ENCODE assay signal across 17 mouse cellular contexts in genomic region chr2:84426531-84426930, GRCm38 (mm10). TPM values are rescaled to one million over a fixed set of nuclear protein-coding genes. Genes with fewer than 3 reads are reported as not detected.
DNase-seq lines count a peak whose midpoint lies in the region; ATAC-seq and TF ChIP-seq lines count a peak whose summit lies in the region.
"Had no signal": no experiment of that assay in that cellular context is flagged by ENCODE, and none has a peak within 500 bp of the region (broad histone marks: within the 10 kb centered on the region; RNA-seq: fewer than 3 reads in every experiment).

No protein-coding gene starts in this region.

- H3K79me2 ChIP-seq in liver, adult 2 months (ENCODE audit: control insufficient read depth, insufficient read depth, low read length) = no peaks in the 10 kb centered on the region

- no peak for TF ChIP-seq POLR2A in liver, adult 2 months (IDR thresholded peaks at IDR 0.05; ENCODE audit: extremely low read depth, insufficient read depth, low read length)

- no peak overlapping the region for H3K4me2 ChIP-seq in liver, embryonic 12.5 days
- H3K4me2 ChIP-seq in intestine, embryonic 15.5 days (replicated peaks) = no peak overlapping the region
- H3K4me2 ChIP-seq: forebrain, embryonic 13.5 days; hindbrain, embryonic 12.5 days; liver, embryonic 13.5 days; midbrain, embryonic 15.5 days had no signal

- 78% methylated on average over 4 of the region's 4 CpGs for WGBS in liver, adult 2 months
- 58% methylated on average over 4 of the region's 4 CpGs for WGBS in liver, embryonic 12.5 days (ENCODE audit: insufficient replicate concordance)
- WGBS in intestine, embryonic 15.5 days = 59% methylated on average over 4 of the region's 4 CpGs

- TF ChIP-seq CTCF in liver, adult 2 months (IDR thresholded peaks at IDR 0.05; ENCODE audit: low read depth, low read length) = no peak

- no peaks in the 10 kb centered on the region for H3K27me3 ChIP-seq in liver, adult 2 months (ENCODE audit: control insufficient read depth, insufficient read depth, low read length)
- no peaks in the 10 kb centered on the region for H3K27me3 ChIP-seq in liver, embryonic 12.5 days (replicated peaks)
- no peaks in the 10 kb centered on the region for H3K27me3 ChIP-seq in intestine, embryonic 15.5 days (replicated peaks)
- H3K27me3 ChIP-seq: forebrain, embryonic 13.5 days; hindbrain, embryonic 12.5 days; liver, embryonic 13.5 days; midbrain, embryonic 15.5 days had no signal

- no peaks in the 10 kb centered on the region for H3K9me3 ChIP-seq in liver, embryonic 12.5 days (replicated peaks)
- no peaks in the 10 kb centered on the region for H3K9me3 ChIP-seq in intestine, embryonic 15.5 days
- H3K9me3 ChIP-seq: forebrain, embryonic 13.5 days; hindbrain, embryonic 12.5 days; liver, embryonic 13.5 days; midbrain, embryonic 15.5 days had no signal

- ATAC-seq in liver, embryonic 12.5 days = no peak
- ATAC-seq in intestine, embryonic 15.5 days = no peak
- ATAC-seq: forebrain, embryonic 13.5 days; midbrain, embryonic 15.5 days had no signal

- no peak overlapping the region for H3K4me3 ChIP-seq in liver, adult 2 months (ENCODE audit: insufficient read depth, low read depth, low read length)
- H3K4me3 ChIP-seq in liver, embryonic 12.5 days = no peak overlapping the region
- no peak overlapping the region for H3K4me3 ChIP-seq in intestine, embryonic 15.5 days (replicated peaks)
- H3K4me3 ChIP-seq: forebrain, embryonic 13.5 days; hindbrain, embryonic 12.5 days; liver, embryonic 13.5 days; midbrain, embryonic 15.5 days had no signal

- peaks cover 2% of the 10 kb centered on the region for H3K4me1 ChIP-seq in liver, adult 2 months (ENCODE audit: control insufficient read depth, insufficient read depth, low read length)
- H3K4me1 ChIP-seq in liver, embryonic 12.5 days = peaks cover 12% of the 10 kb centered on the region; the same call in 1 of the 2 replicates
- H3K4me1 ChIP-seq in intestine, embryonic 15.5 days (replicated peaks) = no peaks in the 10 kb centered on the region

- peak; percentile 19 for DNase-seq in liver, adult 2 months (ENCODE audit: extremely low read depth, low read depth, low spot score)
- DNase-seq in 416B (ENCODE audit: low read depth) (peak; percentile 18), A20 (ENCODE audit: low read depth, low spot score) (peak; percentile 71)
- no peak for DNase-seq in natural killer cell, adult 2 months (ENCODE audit: low spot score in 2 of 2)
- DNase-seq in spleen, adult 18-20 months = no peak
- DNase-seq: cerebellum, adult 11 months; cerebellum, postnatal 14 days; gastrocnemius, postnatal 14 days; heart, postnatal 10 days; kidney, postnatal 36 days; liver, embryonic 13.5 days; thymus, postnatal 36 days had no signal

- H3K27ac ChIP-seq in liver, adult 2 months (replicated peaks; ENCODE audit: insufficient read depth, low read depth, low read length) = no peak overlapping the region
- H3K27ac ChIP-seq in liver, embryonic 12.5 days = no peak overlapping the region
- H3K27ac ChIP-seq in intestine, embryonic 15.5 days = 0 out of 2 replicates have a peak overlapping the region, but pooled peaks have one; percentile 36
- H3K27ac ChIP-seq: forebrain, embryonic 13.5 days; hindbrain, embryonic 12.5 days; liver, embryonic 13.5 days; midbrain, embryonic 15.5 days had no signal

- H3K9ac ChIP-seq in liver, adult 2 months (ENCODE audit: low read depth, low read length) = no peak overlapping the region
- H3K9ac ChIP-seq in liver, embryonic 12.5 days = no peak overlapping the region
- no peak overlapping the region for H3K9ac ChIP-seq in intestine, embryonic 15.5 days
- H3K9ac ChIP-seq: forebrain, embryonic 13.5 days; hindbrain, embryonic 12.5 days; liver, embryonic 13.5 days; midbrain, embryonic 15.5 days had no signal

- H3K36me3 ChIP-seq in liver, adult 2 months (ENCODE audit: control insufficient read depth, insufficient read depth, low read length) = no peaks in the 10 kb centered on the region
- no peaks in the 10 kb centered on the region for H3K36me3 ChIP-seq in liver, embryonic 12.5 days
- no peaks in the 10 kb centered on the region for H3K36me3 ChIP-seq in intestine, embryonic 15.5 days
- H3K36me3 ChIP-seq: hindbrain, embryonic 12.5 days; liver, embryonic 13.5 days; midbrain, embryonic 15.5 days had no signal

RNA-seq across cellular contexts. Expression of gene Calcrl, which starts 1.3 kb away (rescaled TPM):
- 28.5 and 31.3 TPM in 2 replicates for total RNA-seq in liver, adult 2 months (2014; rRNA removed)
- 3.7 and 7.5 TPM in 2 replicates for polyA plus RNA-seq in liver, adult 2 months (2012; rRNA removed)
- 22.1 and 24.6 TPM in 2 replicates for polyA plus RNA-seq in liver, embryonic 12.5 days (2016; fragmentation: Nextera tagmentation; extraction: Ambion mirVana)
- polyA plus RNA-seq in intestine, embryonic 15.5 days (2015; fragmentation: Nextera tagmentation; extraction: Ambion mirVana) = 24.0 and 30.8 TPM in 2 replicates

RNA-seq across cellular contexts. Expression of gene Tfpi, which starts 50.0 kb away (rescaled TPM):
- 6.6 and 9.6 TPM in 2 replicates for total RNA-seq in liver, adult 2 months (2014; rRNA removed)
- polyA plus RNA-seq in liver, adult 2 months (2012; rRNA removed) = 0.91 and 1.2 TPM in 2 replicates
- polyA plus RNA-seq in liver, embryonic 12.5 days (2016; fragmentation: Nextera tagmentation; extraction: Ambion mirVana) = 25.0 and 25.8 TPM in 2 replicates
- 40.9 and 46.9 TPM in 2 replicates for polyA plus RNA-seq in intestine, embryonic 15.5 days (2015; fragmentation: Nextera tagmentation; extraction: Ambion mirVana)

Comparison
In these comparisons a context has a peak if more than half of its experiments do, and no peak if none do; other contexts are left out.
1. RNA of gene Tfpi, which starts 50.0 kb away (polyA plus RNA-seq): 40.9 to 46.9 TPM in intestine, embryonic 15.5 days and 25.0 to 25.8 TPM in liver, embryonic 12.5 days; 0.91 to 1.2 TPM in liver, adult 2 months; every median in the first group is over 10 times any median in the second.
2. DNase-seq: peak in liver, adult 2 months (single experiment), 416B (single experiment) and A20 (single experiment); none in natural killer cell, adult 2 months (0 of 2) and spleen, adult 18-20 months (0 of 2).